Mouse (Mus musculus): ENCODE data around the gene Arhgef17.

Arhgef17 gene

DNA sequence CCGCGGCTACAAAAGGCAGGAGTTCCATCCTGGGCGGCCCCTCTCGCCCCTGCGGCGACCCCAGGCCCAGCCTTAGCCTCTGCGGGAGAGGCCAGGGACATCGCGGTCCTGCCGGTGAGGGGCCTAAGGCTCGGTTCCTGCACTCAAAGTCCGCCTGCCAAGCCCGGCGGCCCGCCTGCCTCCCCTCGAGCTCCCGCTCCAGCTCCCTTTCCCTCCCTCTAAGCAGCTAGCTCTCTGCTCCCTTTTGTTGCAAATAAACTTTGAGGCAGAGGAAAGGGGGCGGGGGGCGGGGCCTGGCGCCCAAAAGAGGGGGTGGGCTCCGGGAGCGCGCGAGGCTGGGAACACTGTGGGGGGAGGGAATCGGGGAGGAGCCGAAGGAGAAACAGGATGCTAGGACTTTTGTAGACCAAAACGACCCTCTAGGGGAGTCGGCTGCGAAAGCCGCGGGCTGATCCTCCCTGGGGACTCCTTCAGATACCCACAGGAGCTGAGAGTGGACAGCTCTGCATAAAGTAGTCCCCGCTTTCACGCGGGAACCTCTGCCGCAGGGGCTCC lies at the start of gene Arhgef17:
TSS of gene Arhgef17 (minus strand) at position 182 of the 555 bp plus-strand sequence.
- no peak for DNase-seq

- no peak for DNase-seq
These were observed 47.3 kb upstream of the Arhgef17 start for GRCm38 (mm10) chr7:100979175-100979574.

- DNase-seq, result no peak
These were observed 46.3 kb upstream of the Arhgef17 start for GRCm38 (mm10) chr7:100978171-100978570.

DNA sequence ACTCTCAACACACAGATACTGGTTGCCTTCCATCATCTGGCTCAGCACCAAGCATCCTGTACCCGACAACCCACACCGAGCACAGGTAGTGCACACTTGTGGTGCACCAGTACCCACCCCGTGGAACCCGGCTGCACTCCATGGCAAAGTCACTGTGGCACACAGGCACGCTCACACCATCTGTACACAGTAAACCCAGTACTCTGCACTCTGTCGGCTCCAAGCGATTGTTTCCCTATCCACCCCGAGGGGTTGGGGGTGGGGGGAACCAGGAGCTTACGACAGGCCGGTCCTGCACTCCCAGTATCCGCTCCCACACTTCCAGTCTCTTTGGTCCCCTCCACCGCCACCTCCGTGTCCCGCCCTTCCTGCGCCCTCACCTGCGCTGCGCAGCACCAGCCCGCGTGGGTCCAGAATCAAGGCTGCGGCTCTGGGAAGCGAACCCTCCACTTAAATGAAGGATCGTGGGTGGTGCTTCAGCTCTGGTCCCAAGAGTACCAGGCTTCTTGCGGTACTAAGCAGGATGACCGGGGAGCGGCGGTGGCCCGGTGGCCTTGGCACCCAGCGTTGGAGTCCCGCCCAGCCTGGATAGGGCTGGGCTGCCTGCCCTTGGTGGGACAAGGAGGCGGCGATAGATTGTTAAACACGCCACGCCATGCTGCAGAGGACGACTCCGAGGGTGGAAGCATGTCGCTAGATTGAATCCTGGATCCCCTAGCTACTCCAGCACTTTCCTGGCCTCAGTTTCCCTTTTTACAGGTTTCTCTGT lies 42.4 kb upstream of the Arhgef17 start, which contains the start of gene P2ry6:
TSS of gene P2ry6 (minus strand) at position 515 of the 769 bp plus-strand sequence.
- no peak for DNase-seq

DNA sequence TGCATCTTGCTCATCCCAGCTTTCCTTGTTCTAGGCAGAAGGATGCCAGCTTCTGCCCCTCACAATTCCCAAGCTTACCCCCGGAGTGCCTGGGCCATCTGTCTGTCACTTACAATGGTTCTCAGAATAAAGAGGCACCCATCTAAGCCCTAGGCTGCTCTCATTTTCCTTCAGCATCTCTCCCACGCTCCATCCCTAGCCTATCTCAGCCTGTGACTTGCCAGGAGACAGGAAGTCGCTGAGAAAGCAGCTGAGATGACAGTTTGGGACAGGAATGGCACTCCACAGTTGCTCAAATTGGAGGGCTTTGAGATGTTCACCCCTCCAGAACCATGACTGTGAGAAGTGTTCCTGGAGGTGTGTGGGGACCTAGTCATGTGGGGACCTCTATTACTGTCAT lies 41.0 kb upstream of the Arhgef17 start:
- no peak for DNase-seq

- no peak for DNase-seq
These were observed 37.2 kb upstream of the Arhgef17 start for GRCm38 (mm10) chr7:100968874-100969659.

- no peak for DNase-seq
These were observed 36.5 kb upstream of the Arhgef17 start for GRCm38 (mm10) chr7:100968376-100968775.

DNA sequence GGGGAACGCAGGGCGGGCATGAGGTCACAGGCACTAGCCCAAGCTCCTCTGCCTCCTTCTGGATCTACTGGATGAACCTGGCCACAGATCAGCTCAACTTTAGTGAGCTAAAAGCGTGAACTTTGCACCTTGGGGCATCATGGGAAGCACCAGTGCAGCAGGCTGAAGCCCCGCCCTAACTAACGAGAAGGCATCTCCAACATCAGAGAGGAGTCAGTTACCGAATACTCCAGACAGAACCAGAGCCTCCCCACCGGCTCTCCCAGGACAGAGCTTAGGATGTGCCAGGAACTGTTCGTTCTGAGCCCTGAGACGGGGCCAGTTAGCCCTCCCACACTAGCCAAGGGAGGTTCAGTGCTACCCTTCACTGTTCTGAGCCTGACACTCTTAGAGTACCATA lies 35.9 kb upstream of the Arhgef17 start:
- DNase-seq, result no peak

- no peak for DNase-seq
These were observed 34.1 kb upstream of the Arhgef17 start for GRCm38 (mm10) chr7:100966014-100966413.

GRCm38 (mm10) chr7:100965079-100965478 lies 33.2 kb upstream of the Arhgef17 start:
- DNase-seq, result no peak

DNA sequence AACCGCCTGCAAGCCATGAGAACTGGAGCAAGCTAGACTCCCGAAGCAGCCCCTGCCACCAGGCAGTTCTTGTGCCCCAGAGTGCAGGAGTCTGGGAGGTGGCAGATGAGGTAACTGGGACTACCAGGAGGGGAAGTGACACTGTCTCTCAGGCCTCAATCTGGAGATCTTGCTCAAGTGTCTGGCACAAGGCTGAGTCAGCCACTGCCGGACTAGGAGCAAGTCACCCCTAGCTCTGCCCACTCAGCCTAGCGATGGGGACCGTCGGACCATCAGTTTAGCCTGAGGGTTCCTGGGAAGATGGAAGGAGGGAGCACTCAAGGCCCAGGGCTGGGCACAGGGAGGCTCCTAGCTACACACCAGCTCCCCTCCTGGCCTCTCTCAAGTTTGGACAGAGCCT lies 32.3 kb upstream of the Arhgef17 start:
- no peak for DNase-seq

- no peak for DNase-seq
These were observed 31.5 kb upstream of the Arhgef17 start for GRCm38 (mm10) chr7:100963381-100963780.

- no peak for DNase-seq
These were observed 29.2 kb upstream of the Arhgef17 start for GRCm38 (mm10) chr7:100961146-100961545.

- DNase-seq, result no peak
These were observed 28.6 kb upstream of the Arhgef17 start for GRCm38 (mm10) chr7:100960462-100960861.

DNA sequence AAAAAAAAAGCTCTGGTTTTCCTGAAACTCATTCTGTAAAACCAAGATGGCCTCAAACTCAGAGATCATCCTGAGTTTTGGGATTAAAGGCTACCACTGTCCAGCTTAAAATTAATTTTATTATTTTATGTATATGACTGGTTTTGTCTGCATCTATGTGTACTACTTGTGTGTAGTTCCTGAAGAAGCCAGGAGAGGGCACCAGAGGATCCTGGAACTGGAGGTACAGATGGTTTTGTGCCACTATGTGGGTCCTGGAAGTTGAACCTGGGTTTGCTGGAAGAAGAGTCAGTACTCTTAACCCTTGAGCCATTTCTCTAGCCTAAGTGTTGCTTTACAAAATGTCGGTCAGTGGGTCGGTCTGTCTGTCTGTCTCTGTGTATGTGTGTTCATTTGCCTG lies 26.5 kb upstream of the Arhgef17 start:
- DNase-seq, result no peak

DNA sequence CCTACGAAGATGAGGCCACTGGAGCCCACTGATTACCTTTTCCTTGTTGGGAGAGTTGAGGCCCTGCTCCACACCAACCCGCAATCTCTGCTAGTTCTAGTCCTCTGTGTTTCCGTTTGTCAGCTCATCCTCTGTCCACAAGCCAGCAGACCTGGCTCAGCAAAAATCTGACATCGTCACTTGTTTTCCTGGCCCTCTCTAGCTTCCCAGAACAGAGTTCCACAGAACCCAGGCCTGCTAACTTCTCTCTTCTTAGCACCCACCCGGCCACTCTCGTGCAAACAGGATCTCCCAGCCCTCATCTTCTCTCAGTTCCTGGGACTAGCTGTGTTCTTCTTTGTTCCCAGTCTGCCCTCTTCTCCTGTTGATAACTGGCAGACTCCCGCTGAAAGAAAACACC lies 20.8 kb upstream of the Arhgef17 start:
- DNase-seq, result no peak

- no peak for DNase-seq
These were observed 20.0 kb upstream of the Arhgef17 start for GRCm38 (mm10) chr7:100951903-100952302.

GRCm38 (mm10) chr7:100950481-100951010 lies 18.6 kb upstream of the Arhgef17 start:
- peak; percentile 16 for DNase-seq

DNA sequence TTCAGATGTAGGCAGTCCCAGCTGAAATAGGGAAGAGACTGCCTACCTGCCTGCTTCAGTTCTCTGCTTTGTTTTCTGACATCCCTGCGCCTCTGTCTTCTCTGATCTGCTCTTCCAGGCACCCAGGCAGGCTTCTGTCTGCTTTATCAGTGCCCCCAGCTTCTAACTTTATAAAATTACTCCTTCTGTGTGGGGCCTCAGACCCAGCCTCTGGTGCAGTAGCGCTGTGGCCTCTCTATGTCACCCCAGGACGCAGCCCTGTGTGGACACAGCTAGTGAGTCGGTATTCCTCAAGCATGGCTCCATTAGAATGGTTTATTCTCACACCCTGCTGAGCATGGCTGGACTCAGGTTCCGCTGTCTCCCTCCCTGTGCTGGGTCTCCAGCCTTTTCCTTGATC lies 18.1 kb upstream of the Arhgef17 start:
- no peak for DNase-seq

GRCm38 (mm10) chr7:100944738-100945137 lies 12.8 kb upstream of the Arhgef17 start:
- DNase-seq, result no peak

DNA sequence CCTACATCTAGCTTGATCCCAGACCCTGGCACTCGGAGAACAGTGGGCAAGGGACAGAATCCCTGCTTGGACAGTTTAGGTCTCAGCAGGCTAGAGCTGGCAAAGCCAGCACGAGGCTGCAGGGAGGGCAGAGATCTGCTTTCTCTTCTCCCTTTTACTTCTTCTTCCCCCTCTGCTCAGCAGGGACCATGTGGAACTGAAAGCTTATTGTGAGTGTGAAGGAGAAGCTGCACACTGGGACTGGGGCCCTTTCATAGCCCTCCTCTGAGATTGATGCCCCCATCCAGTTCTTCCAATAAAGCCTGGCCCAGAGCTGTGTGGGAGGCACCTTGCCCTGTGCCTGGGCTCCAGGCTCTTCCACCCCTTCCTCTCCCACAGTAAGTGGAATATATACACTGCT lies 12.4 kb upstream of the Arhgef17 start:
- DNase-seq, result no peak

- peak; percentile 55 for DNase-seq
These were observed 11.1 kb upstream of the Arhgef17 start for GRCm38 (mm10) chr7:100942789-100943615.

DNA sequence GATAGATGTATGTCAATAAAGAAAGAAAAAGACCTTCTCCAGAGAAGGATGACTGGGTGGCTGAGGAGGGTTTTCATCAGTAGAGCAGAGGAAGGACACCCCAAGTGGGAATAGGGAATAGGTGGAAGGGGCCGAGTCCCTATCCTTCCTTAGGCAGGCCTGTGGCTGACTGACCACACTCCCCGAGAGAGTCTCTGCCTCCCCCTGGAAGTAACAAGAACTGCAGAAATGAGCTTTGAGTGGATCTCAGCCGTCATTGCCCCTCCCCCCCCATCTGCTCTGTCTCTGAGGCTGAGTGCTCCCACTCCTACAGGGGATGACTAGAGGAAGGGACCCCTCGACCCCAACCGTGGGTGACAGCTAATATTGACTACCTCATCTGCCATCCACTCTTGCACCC lies 9.3 kb upstream of the Arhgef17 start:
- DNase-seq, result no peak
